Mouse (Mus musculus) testis, adult 2 months (tissue): ENCODE data around the gene Fhad1.

ENCODE experiments used
- CTCF ChIP-seq: fragments of 200-500 bp; IDR thresholded peaks from 2 replicates; pipeline ENCODE4 v1.5.1; 2012; ENCODE audit warnings: low read depth, mild to moderate bottlenecking, inconsistent platforms, low read length, moderate library complexity; ENCODE audit not compliant: control insufficient read depth, insufficient read depth, insufficient replicate concordance
- POLR2A ChIP-seq: fragments of 200-500 bp; IDR thresholded peaks from 2 replicates; pipeline ENCODE4 v1.6.1; 2012; ENCODE audit warnings: low read depth, mild to moderate bottlenecking, inconsistent platforms, low read length, moderate library complexity; ENCODE audit not compliant: control insufficient read depth

DNA sequence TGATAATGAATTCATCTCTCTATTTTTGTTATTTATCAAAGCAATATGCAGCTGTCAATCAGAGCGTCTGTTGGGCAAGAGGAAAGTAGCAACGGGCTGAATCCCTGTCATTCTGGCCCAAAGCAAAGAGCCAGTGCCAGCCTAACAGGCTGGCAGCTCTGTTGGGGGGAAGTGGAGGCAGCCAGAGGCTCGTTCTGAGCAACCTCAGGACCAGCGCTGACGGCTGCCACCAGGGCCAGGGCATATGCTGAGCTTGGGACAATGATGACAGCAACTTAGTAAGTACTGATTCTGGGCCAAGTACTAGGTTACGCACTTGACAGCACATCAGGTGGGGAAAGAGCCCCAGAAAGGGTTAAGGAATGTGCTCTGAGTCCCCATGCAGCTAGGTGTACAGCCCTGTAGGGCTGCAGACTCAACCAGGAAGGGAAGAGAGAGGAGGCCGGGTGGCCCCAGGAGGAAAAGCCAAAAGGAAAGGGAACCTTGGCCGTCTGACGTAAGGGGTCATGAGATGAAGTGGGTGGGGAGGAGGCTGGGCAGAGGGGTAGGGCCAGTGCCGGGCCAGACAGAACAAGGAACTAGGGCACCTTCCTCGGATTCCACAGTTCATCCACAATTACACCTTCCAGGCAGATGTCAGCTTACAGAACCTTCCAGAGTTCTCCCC is 144.1 kb downstream of the Fhad1 start:
- TF ChIP-seq POLR2A, result no peak
- no peak for TF ChIP-seq CTCF
